Mouse (Mus musculus): Measurements from ENCODE around the gene Tpst1.

Gene Tpst1

GRCm38 (mm10) chr5:130051073-130051860 is 21.9 kb upstream of the Tpst1 start:
- in situ Hi-C loops (cut with MboI; ENCODE audit: unreplicated experiment in 2 of 2) = no loop called here

DNA sequence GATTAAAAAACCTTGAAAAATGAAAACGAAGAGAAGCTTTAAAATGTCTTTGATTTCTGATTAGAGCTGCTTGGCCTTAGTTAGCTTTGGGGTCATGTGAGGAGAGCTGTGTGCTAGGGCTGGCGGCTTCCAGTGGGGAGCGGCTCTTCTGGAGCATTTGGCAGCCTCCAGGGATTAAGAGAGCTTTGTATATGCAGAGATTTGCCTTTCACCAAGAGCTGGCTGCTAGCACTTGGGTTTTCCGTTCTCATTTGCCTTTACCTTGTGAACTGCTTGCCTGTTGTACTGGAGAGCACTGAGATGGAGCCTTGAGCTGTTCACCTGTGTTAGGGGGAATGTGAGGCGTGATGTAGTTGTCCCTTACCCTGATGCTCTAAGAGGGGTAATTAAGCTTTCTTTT is 20.6 kb upstream of the Tpst1 start:
- in situ Hi-C loops (cut with MboI; ENCODE audit: unreplicated experiment in 2 of 2) = no loop called here

DNA sequence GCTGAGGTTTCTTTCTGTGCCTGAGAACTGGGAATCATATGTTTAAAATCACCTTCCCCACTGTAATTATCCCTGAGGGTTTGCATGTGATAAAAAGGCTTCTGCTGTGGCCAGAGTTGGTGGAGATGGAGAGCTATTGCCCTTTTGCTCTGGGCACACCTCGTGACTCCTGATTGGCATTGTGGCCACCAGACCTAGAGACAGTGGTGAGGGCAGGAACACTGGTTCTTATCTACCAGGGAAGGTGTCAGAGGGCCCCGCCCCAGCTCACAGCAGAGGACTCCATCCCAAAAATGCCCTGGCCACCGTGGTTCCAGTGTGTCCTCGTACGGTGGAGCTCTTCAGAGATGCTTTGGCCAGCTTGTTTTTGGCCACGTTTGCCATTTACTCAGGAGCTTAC is 20.2 kb upstream of the Tpst1 start:
- in situ Hi-C loops (cut with MboI; ENCODE audit: unreplicated experiment in 2 of 2) = no loop called here

- in situ Hi-C loops (cut with MboI; ENCODE audit: unreplicated experiment in 2 of 2) = no loop called here
Observed at GRCm38 (mm10) chr5:130055688-130056087, 17.4 kb upstream of the Tpst1 start.

GRCm38 (mm10) chr5:130056303-130056702 is 16.8 kb upstream of the Tpst1 start:
- in situ Hi-C loops (cut with MboI; ENCODE audit: unreplicated experiment in 2 of 2) = no loop called here

DNA sequence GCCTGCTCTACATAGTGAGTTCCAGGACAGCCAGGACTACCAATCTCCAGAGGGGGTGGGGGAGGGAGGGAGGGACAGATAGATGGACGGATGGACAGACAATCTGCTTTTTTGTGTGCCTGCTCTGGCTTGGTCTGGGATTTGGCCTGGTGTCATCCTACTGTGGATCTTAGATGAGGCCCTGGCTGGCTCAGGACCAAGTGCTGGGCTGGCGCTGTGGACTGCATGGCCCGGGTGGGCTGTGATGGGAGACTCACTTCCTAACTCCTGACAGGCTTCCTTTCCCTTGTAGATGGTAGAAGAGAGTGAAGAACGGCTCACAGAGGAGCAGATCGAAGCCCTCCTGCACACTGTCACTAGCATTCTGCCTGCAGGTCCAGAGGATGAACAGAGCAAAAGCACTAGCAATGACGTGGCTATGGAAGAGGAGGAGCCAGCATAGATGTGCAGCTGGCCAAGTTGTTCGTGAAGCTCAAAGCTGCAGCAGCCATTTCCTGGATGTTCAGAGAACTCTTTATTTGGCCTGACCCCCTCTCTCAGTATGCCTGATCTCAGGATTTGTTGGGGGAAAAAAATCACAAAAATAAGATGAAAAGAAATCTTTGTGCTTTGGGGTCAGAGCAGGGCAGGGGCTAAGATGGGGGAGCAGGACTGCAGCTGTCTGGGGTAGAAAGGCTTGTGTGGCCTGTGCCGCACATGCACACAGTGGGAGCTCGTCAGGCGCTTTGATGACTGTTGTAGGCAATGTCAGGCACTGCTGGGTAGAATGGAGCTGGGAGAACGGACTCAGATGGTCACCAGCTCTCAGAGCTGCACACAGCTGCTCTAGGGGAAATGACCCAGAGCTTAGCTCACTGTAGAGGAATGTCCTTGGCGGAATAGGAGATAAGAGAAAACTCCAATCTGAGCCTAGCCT is 13.5 kb upstream of the Tpst1 start:
- in situ Hi-C loops (cut with MboI; ENCODE audit: unreplicated experiment in 2 of 2) = no loop called here

DNA sequence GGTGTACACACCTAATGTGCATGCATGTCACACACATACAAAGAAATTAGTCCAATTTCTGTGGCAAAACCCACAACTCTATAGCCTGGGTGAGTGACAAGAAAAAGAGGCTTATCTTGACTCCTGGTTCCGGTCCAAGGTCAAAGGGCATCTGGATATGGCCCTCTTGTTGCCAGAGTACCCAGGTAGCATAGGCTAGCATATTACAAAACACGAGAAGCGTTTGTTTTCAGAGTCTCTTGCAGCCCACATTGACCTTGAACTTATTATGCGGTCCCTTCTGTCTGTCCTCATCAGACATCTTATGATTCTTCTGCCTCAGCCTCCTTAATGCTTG is 12.8 kb upstream of the Tpst1 start:
- in situ Hi-C loops (cut with MboI; ENCODE audit: unreplicated experiment in 2 of 2) = no loop called here

- in situ Hi-C loops (cut with MboI; ENCODE audit: unreplicated experiment in 2 of 2) = no loop called here
Observed at GRCm38 (mm10) chr5:130062096-130062495, 11.0 kb upstream of the Tpst1 start.

GRCm38 (mm10) chr5:130063760-130064159 is 9.4 kb upstream of the Tpst1 start:
- in situ Hi-C loops (cut with MboI; ENCODE audit: unreplicated experiment in 2 of 2) = no loop called here

- in situ Hi-C loops (cut with MboI; ENCODE audit: unreplicated experiment in 2 of 2) = no loop called here
Observed at GRCm38 (mm10) chr5:130065579-130065978, 7.5 kb upstream of the Tpst1 start.

GRCm38 (mm10) chr5:130067841-130068264 is 5.3 kb upstream of the Tpst1 start:
- in situ Hi-C loops (cut with MboI; ENCODE audit: unreplicated experiment in 2 of 2) = no loop called here

GRCm38 (mm10) chr5:130074491-130074890 is 1.4 kb downstream of the Tpst1 start:
- in situ Hi-C loops (cut with MboI; ENCODE audit: unreplicated experiment in 2 of 2) = no loop called here

GRCm38 (mm10) chr5:130076396-130076795 is 3.3 kb downstream of the Tpst1 start:
- in situ Hi-C loops (cut with MboI; ENCODE audit: unreplicated experiment in 2 of 2) = no loop called here

GRCm38 (mm10) chr5:130078096-130078833 is 5.1 kb downstream of the Tpst1 start:
- in situ Hi-C loops (cut with MboI; ENCODE audit: unreplicated experiment in 2 of 2) = no loop called here

DNA sequence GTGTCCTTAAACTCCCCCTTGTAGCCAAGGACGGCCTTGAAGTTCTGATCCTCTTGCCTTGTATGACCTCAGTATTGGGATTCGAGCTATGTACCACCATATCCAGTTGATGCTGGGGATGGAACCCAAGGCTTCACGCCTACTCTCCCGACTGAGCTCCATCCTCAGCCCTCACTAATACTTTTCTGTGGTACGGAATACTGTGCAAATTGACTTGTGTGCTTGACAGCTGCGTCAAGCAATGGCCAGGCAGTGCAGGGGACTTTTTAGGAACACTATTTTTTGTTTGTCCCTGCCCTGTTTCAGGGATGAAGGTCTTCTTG is 5.7 kb downstream of the Tpst1 start:
- in situ Hi-C loops (cut with MboI; ENCODE audit: unreplicated experiment in 2 of 2) = no loop called here

- in situ Hi-C loops (cut with MboI; ENCODE audit: unreplicated experiment in 2 of 2) = no loop called here
Observed at GRCm38 (mm10) chr5:130079202-130080050, 6.3 kb downstream of the Tpst1 start.

DNA sequence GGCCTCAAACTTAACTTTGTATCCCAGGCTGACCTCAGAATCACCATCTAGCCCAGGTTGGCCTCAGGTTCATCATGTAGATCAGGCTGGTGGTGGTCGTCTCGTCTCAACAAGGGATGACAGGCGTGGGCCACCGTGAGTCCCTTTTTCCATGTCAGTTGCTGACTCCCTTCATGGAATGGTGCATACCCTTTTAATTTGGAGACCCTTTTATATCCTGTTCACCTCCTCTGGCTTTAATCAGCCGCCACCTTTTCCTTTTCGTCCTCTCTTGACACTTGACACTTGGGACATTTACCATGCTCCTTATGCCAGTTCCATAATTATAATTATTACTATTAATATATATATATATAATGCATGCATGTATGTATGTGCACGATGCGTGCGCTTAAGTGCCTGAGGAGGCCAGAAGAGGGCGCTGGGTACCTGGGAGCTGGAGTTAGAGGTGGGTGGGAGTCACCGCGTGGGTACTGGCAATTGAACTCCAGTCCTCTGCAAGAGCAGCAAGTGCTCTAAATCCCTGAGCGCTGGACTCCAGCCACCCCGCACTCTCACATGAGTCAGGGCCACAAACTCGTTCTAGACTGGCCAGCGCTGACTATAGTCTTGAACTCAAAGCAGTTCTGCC is 7.0 kb downstream of the Tpst1 start:
- in situ Hi-C loops (cut with MboI; ENCODE audit: unreplicated experiment in 2 of 2) = no loop called here

DNA sequence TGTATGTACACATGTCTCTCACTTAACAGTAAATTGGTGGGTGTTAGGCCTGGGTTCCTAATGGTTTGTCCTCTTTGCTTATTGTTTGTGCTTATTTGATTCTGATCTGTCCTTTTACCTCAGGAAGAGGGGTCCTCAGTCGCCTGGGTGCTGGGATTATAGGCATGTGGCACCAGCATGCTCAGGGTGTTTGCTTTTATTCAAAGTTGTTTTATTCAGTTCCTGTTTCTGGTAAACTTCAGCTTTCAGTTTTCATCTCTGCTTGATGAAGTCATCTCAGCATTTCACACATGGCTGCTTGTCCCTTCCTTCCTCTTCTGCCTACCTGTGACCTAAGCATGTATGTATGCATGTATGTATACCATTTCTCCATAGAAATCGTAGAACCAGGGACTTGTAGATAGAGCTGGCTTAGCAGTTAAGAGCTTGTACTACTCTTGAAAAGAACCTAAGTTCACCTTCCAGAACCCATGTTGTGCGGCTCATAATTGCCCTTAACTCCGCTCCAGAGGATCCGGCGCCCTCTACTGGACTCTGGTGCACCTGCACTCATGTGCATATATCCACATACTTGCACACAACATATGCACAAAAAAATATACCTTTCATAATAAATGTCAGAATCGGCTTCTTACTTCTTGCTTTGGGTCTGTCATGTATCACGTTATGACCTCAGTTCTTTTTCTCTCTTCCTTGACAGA is 8.2 kb downstream of the Tpst1 start:
- in situ Hi-C loops (cut with MboI; ENCODE audit: unreplicated experiment in 2 of 2) = no loop called here

DNA sequence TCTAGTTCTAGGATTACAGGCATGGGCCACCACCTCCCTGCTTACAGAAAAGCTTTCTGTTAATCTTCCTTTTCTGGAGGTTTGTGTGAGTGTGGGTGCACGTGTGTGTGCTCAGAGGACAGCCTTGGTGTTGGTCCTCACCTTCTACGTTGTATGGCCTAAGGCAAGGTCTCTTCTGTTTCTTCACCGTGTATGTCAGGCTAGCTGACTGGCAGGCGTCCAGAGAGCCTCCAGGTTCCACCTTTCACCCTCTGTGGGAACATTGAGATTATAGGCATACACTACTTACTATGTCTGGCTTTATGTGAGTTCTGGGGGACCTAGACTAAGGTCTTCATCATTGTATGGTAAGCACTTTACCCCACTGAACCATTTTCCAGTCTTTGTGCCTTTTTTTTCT is 9.3 kb downstream of the Tpst1 start:
- in situ Hi-C loops (cut with MboI; ENCODE audit: unreplicated experiment in 2 of 2) = no loop called here

All from v-Abl transformed pro-B cells (cell line).